ENCODE assay signal across 16 mouse cellular contexts in the genomic region with DNA sequence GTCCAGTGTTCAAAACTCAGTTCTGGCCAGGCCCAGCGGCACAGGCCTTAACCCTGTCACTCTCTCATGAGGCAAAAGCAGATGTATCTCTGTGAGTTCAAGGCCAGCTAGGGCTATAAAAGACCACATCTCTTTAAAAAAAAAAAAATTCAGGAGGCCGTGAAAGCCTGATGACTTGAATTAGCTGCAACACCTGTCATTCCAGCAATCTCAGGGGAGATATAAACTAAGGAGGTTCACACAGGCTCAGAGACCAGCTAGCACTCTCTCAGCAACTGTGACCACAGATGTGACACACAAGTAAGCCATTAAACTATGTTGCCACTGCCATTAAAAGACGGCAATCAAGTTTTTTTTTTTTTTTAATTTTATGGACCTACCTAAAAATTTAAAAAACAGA.
"Had no signal": no experiment of that assay in that cellular context is flagged by ENCODE, and none has a peak within 500 bp of the region (broad histone marks: within the 10 kb centered on the region; RNA-seq: fewer than 3 reads in every experiment).

No protein-coding gene starts in this region.

- H3K27ac ChIP-seq: liver, embryonic 14.5 days; macrophage; midbrain, embryonic 10.5 days; midbrain, embryonic 12.5 days; neural tube, embryonic 12.5 days had no signal

- H3K4me3 ChIP-seq: lung, embryonic 15.5 days; megakaryocyte, embryonic 14.5 days; midbrain, embryonic 10.5 days; midbrain, embryonic 12.5 days; neural tube, embryonic 12.5 days had no signal

- DNase-seq: lung, adult 2 months; lung, postnatal 14 days; lung, postnatal 36 days; midbrain, embryonic 14.5 days; right cerebral cortex, postnatal 14 days; thymus, adult 18-20 months; thymus, postnatal 14 days; thymus, postnatal 36 days had no signal

- H3K9me3 ChIP-seq: lung, embryonic 15.5 days; megakaryocyte, embryonic 14.5 days; midbrain, embryonic 10.5 days; midbrain, embryonic 12.5 days; neural tube, embryonic 12.5 days had no signal

- H3K4me1 ChIP-seq: midbrain, embryonic 10.5 days; midbrain, embryonic 12.5 days had no signal

- H3K9ac ChIP-seq: liver, embryonic 14.5 days; lung, embryonic 15.5 days; midbrain, embryonic 12.5 days; neural tube, embryonic 12.5 days had no signal

- H3K4me2 ChIP-seq: lung, embryonic 15.5 days; midbrain, embryonic 12.5 days; neural tube, embryonic 12.5 days had no signal

- ATAC-seq: midbrain, embryonic 16.5 days had no signal

- H3K27me3 ChIP-seq: lung, embryonic 15.5 days; megakaryocyte, embryonic 14.5 days; midbrain, embryonic 12.5 days; neural tube, embryonic 12.5 days had no signal
